Mouse (Mus musculus): ENCODE results near the gene Rabgap1.

- no peak for TF ChIP-seq POLR2A (IDR thresholded peaks at IDR 0.05; ENCODE audit: low read depth, low read length)
- no peak for TF ChIP-seq CTCF (IDR thresholded peaks at IDR 0.05; ENCODE audit: borderline replicate concordance, insufficient read depth, low read length)
These were observed 76.2 kb downstream of the Rabgap1 start for GRCm38 (mm10) chr2:37519286-37519640.
